Mouse (Mus musculus) C2C12 (cell line): Measurements from ENCODE around the gene Guf1. TPM values are rescaled to one million over a fixed set of nuclear protein-coding genes. Genes with fewer than 3 reads are reported as not detected.

Source experiments
- H3K27me3 ChIP-seq: one replicate; pipeline ENCODE4 v1.6.1; 2011; ENCODE audit not compliant: control insufficient read depth, insufficient read depth, insufficient read length
- H3K36me3 ChIP-seq: one replicate; pipeline ENCODE4 v1.6.1; 2011; ENCODE audit not compliant: control insufficient read depth, insufficient read depth
- H3K4me3 ChIP-seq: one replicate; pipeline ENCODE4 v1.5.1; 2011; ENCODE audit warnings: mild to moderate bottlenecking, control low read depth; ENCODE audit not compliant: poor library complexity, insufficient read depth, severe bottlenecking
- H3K79me2 ChIP-seq: one replicate; pipeline ENCODE4 v1.6.1; 2011; ENCODE audit not compliant: control insufficient read depth, insufficient read depth
- H3K79me3 ChIP-seq: one replicate; pipeline ENCODE4 v1.6.1; 2011; ENCODE audit warnings: low read depth, control low read depth
- H3ac ChIP-seq: one replicate; pipeline ENCODE3; 2011; ENCODE audit warnings: low read depth; ENCODE audit not compliant: control insufficient read depth, insufficient read length
- CEBPB ChIP-seq: IDR thresholded peaks from one replicate; pipeline ENCODE4 v1.6.1; 2011; ENCODE audit warnings: low read depth, mild to moderate bottlenecking, control low read depth, moderate library complexity
- CTCF ChIP-seq: IDR thresholded peaks from one replicate; pipeline ENCODE4 v1.5.1; 2011; ENCODE audit not compliant: control insufficient read depth, insufficient read depth, insufficient read length
- FOSL1 ChIP-seq: IDR thresholded peaks from one replicate; pipeline ENCODE4 v1.8.0; 2011; ENCODE audit warnings: mild to moderate bottlenecking, low read length; ENCODE audit not compliant: poor library complexity, insufficient read depth, severe bottlenecking
- MAX ChIP-seq: IDR thresholded peaks from one replicate; pipeline ENCODE4 v1.6.1; 2011; ENCODE audit warnings: mild to moderate bottlenecking, control low read depth
- MYOD1 ChIP-seq: IDR thresholded peaks from one replicate; pipeline ENCODE4 v1.6.1; 2011; ENCODE audit warnings: low read depth; ENCODE audit not compliant: control insufficient read depth, insufficient read length
- MYOG ChIP-seq: IDR thresholded peaks from one replicate; pipeline ENCODE4 v1.6.1; 2011; ENCODE audit not compliant: control insufficient read depth, insufficient read length; ENCODE audit errors: extremely low read depth
- USF1 ChIP-seq: IDR thresholded peaks from one replicate; pipeline ENCODE4 v1.6.1; 2011; ENCODE audit warnings: low read depth, mild to moderate bottlenecking, control low read depth, moderate library complexity
- long read RNA-seq, 2 experiments: library from polyadenylated mRNA; unstranded; transcript quantifications; one replicate each; pipeline ENCODE4 v2.0.0; 2019 to 2020
- polyA plus RNA-seq: library from polyadenylated mRNA; unstranded; fragments of >200 nt; fragmentation: generic; extraction: Trizol; gene quantifications from one replicate; pipeline ENCODE4 v1.2.1, GENCODE M21; 2012; ENCODE audit warnings: missing spikeins

Guf1 gene
- polyA plus RNA-seq, result 3.6 TPM
- long read RNA-seq, experiment 1, transcript Guf1-202 (17 exons, 3,433 nt), result major isoform, 11 of 16 reads
- long read RNA-seq, experiment 1, partial matches to known transcripts, result 1 of 16 reads
- long read RNA-seq, experiment 1, other reads (novel, unspliced or antisense), result 3 of 16 reads
- long read RNA-seq, experiment 2, transcript Guf1-202 (17 exons, 3,433 nt), result major isoform, 99 of 135 reads
- long read RNA-seq, experiment 2, transcript Guf1-201 (15 exons, 1,769 nt), result minor isoform, 9 of 135 reads
- long read RNA-seq, experiment 2, partial matches to known transcripts, result 5 of 135 reads
- long read RNA-seq, experiment 2, other reads (novel, unspliced or antisense), result 21 of 135 reads

GRCm38 (mm10) chr5:69556628-69557403 is at the start of gene Guf1:
Gene Guf1, plus strand, starts transcription at chr5:69556923.
- Histone ChIP-seq H3K79me3 (peaks cover 8% of the 10 kb centered on the region), H3K4me3 (peak within 1 kb of the TSS; percentile 64), H3ac (peak within 1 kb of the TSS; percentile 89), H3K27me3 (no peaks in the 10 kb centered on the region), H3K79me2 (peaks cover 8% of the 10 kb centered on the region), H3K36me3 (peaks cover 13% of the 10 kb centered on the region)
- TF ChIP-seq USF1, result no peak
- no peak for TF ChIP-seq MAX
- TF ChIP-seq MYOD1, result no peak
- TF ChIP-seq CEBPB, result no peak
- no peak for TF ChIP-seq MYOG
- TF ChIP-seq CTCF, result no peak
- TF ChIP-seq FOSL1, result no peak

GRCm38 (mm10) chr5:69507045-69507444 is 49.7 kb upstream of the Guf1 start:
- Histone ChIP-seq H3K27me3 (no peaks in the 10 kb centered on the region), H3K79me3 (no peaks in the 10 kb centered on the region), H3K79me2 (no peaks in the 10 kb centered on the region), H3K36me3 (no peaks in the 10 kb centered on the region), H3ac (no peak overlapping the region), H3K4me3 (no peak overlapping the region)
- TF ChIP-seq MYOG (no peak), CEBPB (no peak), MAX (no peak), USF1 (no peak), FOSL1 (no peak), CTCF (no peak), MYOD1 (no peak)

- H3K4me3 ChIP-seq, result no peak overlapping the region
- H3K27me3 ChIP-seq, result no peaks in the 10 kb centered on the region
- TF ChIP-seq MYOG, result no peak
- no peak for TF ChIP-seq FOSL1
- TF ChIP-seq CEBPB, result no peak
- no peak for TF ChIP-seq MYOD1
- no peak for TF ChIP-seq USF1
- TF ChIP-seq CTCF, result no peak
- TF ChIP-seq MAX, result no peak
- no peaks in the 10 kb centered on the region for H3K79me2 ChIP-seq
- no peaks in the 10 kb centered on the region for H3K79me3 ChIP-seq
- no peak overlapping the region for H3ac ChIP-seq
- H3K36me3 ChIP-seq, result no peaks in the 10 kb centered on the region
Measured at GRCm38 (mm10) chr5:69511631-69512030, 45.1 kb upstream of the Guf1 start.

GRCm38 (mm10) chr5:69512203-69512602 is 44.5 kb upstream of the Guf1 start:
- TF ChIP-seq MYOG, result no peak
- TF ChIP-seq FOSL1, result no peak
- TF ChIP-seq USF1, result no peak
- TF ChIP-seq CEBPB, result no peak
- no peak for TF ChIP-seq MAX
- TF ChIP-seq MYOD1, result no peak
- TF ChIP-seq CTCF, result no peak
- Histone ChIP-seq H3K27me3 (no peaks in the 10 kb centered on the region), H3K79me3 (no peaks in the 10 kb centered on the region), H3ac (no peak overlapping the region), H3K79me2 (no peaks in the 10 kb centered on the region), H3K4me3 (no peak overlapping the region), H3K36me3 (no peaks in the 10 kb centered on the region)

- Histone ChIP-seq H3K27me3 (no peaks in the 10 kb centered on the region), H3K36me3 (no peaks in the 10 kb centered on the region), H3K79me2 (no peaks in the 10 kb centered on the region), H3ac (no peak overlapping the region), H3K4me3 (no peak overlapping the region), H3K79me3 (no peaks in the 10 kb centered on the region)
- TF ChIP-seq MAX (no peak), MYOG (no peak), USF1 (no peak), MYOD1 (no peak), CTCF (no peak), FOSL1 (no peak)
Measured at GRCm38 (mm10) chr5:69520661-69521278, 36.0 kb upstream of the Guf1 start.

GRCm38 (mm10) chr5:69522064-69522463 is 34.7 kb upstream of the Guf1 start:
- Histone ChIP-seq H3K36me3 (no peaks in the 10 kb centered on the region), H3K27me3 (no peaks in the 10 kb centered on the region), H3ac (no peak overlapping the region), H3K79me2 (no peaks in the 10 kb centered on the region), H3K79me3 (no peaks in the 10 kb centered on the region), H3K4me3 (no peak overlapping the region)
- no peak for TF ChIP-seq FOSL1
- no peak for TF ChIP-seq CTCF
- no peak for TF ChIP-seq MAX
- no peak for TF ChIP-seq USF1
- TF ChIP-seq MYOD1, result no peak
- TF ChIP-seq MYOG, result no peak
- TF ChIP-seq CEBPB, result no peak
